Comparison of ENCODE assay signal across 7 mouse cellular contexts in the genomic region with DNA sequence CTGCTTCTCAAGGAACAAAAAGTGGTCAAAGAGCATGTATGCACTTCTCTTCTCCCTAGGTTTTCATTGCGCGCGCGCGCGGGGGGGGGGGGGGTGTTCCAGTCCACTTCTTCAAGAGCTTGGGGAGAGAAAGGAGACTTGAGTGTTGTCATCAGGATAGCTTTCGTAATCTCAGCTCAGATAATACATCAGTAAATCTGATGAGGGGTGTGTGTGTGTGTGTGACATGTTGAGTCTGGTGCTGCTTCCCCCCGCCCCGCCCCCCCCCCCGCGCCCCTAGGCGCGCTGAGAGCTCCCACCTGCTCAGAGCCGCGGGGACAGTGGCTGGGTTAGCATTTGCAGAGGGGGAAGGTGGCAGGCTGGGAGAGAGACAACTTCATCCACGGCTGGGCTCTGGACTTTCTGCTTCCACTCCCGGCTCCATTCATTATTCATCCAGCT. TPM values are rescaled to one million over a fixed set of nuclear protein-coding genes. Genes with fewer than 3 reads are reported as not detected.
DNase-seq lines count a peak whose midpoint lies in the region; ATAC-seq and TF ChIP-seq lines count a peak whose summit lies in the region.

No protein-coding gene starts in this region.

- no peak overlapping the region for H3K27ac ChIP-seq in lung, postnatal 0 days (ENCODE audit: low read length)
- no peak overlapping the region for H3K27ac ChIP-seq in heart, postnatal 0 days (ENCODE audit: low read depth)
- no peak overlapping the region for H3K27ac ChIP-seq in liver, embryonic 16.5 days (ENCODE audit: low read length)

- H3K4me1 ChIP-seq in lung, postnatal 0 days (ENCODE audit: insufficient read depth, low read depth, low read length): peaks cover 5% of the 10 kb centered on the region; the same call in 1 of the 2 replicates
- H3K4me1 ChIP-seq in heart, postnatal 0 days (ENCODE audit: control insufficient read depth, insufficient read depth): peaks cover 11% of the 10 kb centered on the region
- H3K4me1 ChIP-seq in liver, embryonic 16.5 days (ENCODE audit: control insufficient read depth, low read depth, low read length): no peaks in the 10 kb centered on the region

- H3K9ac ChIP-seq in lung, postnatal 0 days (replicated peaks; ENCODE audit: low read depth): no peak overlapping the region; the same call in 1 of the 2 replicates
- peak overlapping the region; percentile 35; the same call in 1 of the 2 replicates for H3K9ac ChIP-seq in heart, postnatal 0 days (replicated peaks; ENCODE audit: low read depth, low read length)
- H3K9ac ChIP-seq in liver, embryonic 16.5 days (ENCODE audit: low read depth, low read length): no peak overlapping the region; the same call in 1 of the 2 replicates

- WGBS in lung, postnatal 0 days: 0% methylated on average over 7 of the region's 17 CpGs
- WGBS in heart, postnatal 0 days: 7% methylated on average over 8 of the region's 17 CpGs
- 3% methylated on average over 10 of the region's 17 CpGs for WGBS in liver, embryonic 16.5 days (ENCODE audit: insufficient replicate concordance)

- ATAC-seq in lung, postnatal 0 days: peak; percentile 56
- ATAC-seq in heart, postnatal 0 days (ENCODE audit: insufficient read depth, low read depth): no peak
- no peak for ATAC-seq in liver, embryonic 16.5 days (ENCODE audit: low read depth)

- H3K36me3 ChIP-seq in lung, postnatal 0 days (ENCODE audit: insufficient read depth, low read length): no peaks in the 10 kb centered on the region
- H3K36me3 ChIP-seq in heart, postnatal 0 days (replicated peaks; ENCODE audit: control insufficient read depth, insufficient read depth, low read length): no peaks in the 10 kb centered on the region
- no peaks in the 10 kb centered on the region for H3K36me3 ChIP-seq in liver, embryonic 16.5 days (ENCODE audit: control insufficient read depth, insufficient read depth)

- TF ChIP-seq EP300 in lung, postnatal 0 days (IDR thresholded peaks at IDR 0.05): no peak
- no peak for TF ChIP-seq EP300 in heart, postnatal 0 days (IDR thresholded peaks at IDR 0.05; ENCODE audit: low read depth)

- peak; percentile 85 for DNase-seq in lung, postnatal 0 days (ENCODE audit: low spot score)
- no peak for DNase-seq in lung, postnatal 10 days
- no peak for DNase-seq in heart, postnatal 0 days (ENCODE audit: low spot score)
- no peak for DNase-seq in spleen, adult 12 weeks (ENCODE audit: low spot score)
- no peak for DNase-seq in cerebellum, adult 18-20 months
- DNase-seq in gastrocnemius, adult 18-20 months (ENCODE audit: low spot score): no peak

- peak overlapping the region; percentile 59 for H3K4me3 ChIP-seq in lung, postnatal 0 days (ENCODE audit: low read depth, low read length)
- H3K4me3 ChIP-seq in heart, postnatal 0 days (ENCODE audit: low read depth, low read length): peak overlapping the region; percentile 68
- peak overlapping the region; percentile 57 for H3K4me3 ChIP-seq in liver, embryonic 16.5 days (ENCODE audit: low read depth, low read length)

- no peak for TF ChIP-seq CTCF in lung, postnatal 0 days (IDR thresholded peaks at IDR 0.05)
- no peak for TF ChIP-seq CTCF in heart, postnatal 0 days (IDR thresholded peaks at IDR 0.05; ENCODE audit: low read depth)

- H3K27me3 ChIP-seq in lung, postnatal 0 days (replicated peaks; ENCODE audit: insufficient read depth, low read length): no peaks in the 10 kb centered on the region
- no peaks in the 10 kb centered on the region for H3K27me3 ChIP-seq in heart, postnatal 0 days (ENCODE audit: control insufficient read depth, insufficient read depth, low read length)
- H3K27me3 ChIP-seq in liver, embryonic 16.5 days (ENCODE audit: control insufficient read depth, insufficient read depth, low read depth, low read length): peaks cover 35% of the 10 kb centered on the region

- H3K9me3 ChIP-seq in lung, postnatal 0 days (ENCODE audit: low read length): no peaks in the 10 kb centered on the region
- H3K9me3 ChIP-seq in heart, postnatal 0 days (replicated peaks; ENCODE audit: control insufficient read depth, low read length): no peaks in the 10 kb centered on the region
- no peaks in the 10 kb centered on the region for H3K9me3 ChIP-seq in liver, embryonic 16.5 days (replicated peaks; ENCODE audit: control insufficient read depth, low read length)

- peak overlapping the region; percentile 99 for H3K4me2 ChIP-seq in lung, postnatal 0 days (replicated peaks; ENCODE audit: low read depth, low read length)
- H3K4me2 ChIP-seq in heart, postnatal 0 days (ENCODE audit: low read depth, low read length): peak overlapping the region; percentile 97
- peak overlapping the region; percentile 66 for H3K4me2 ChIP-seq in liver, embryonic 16.5 days (ENCODE audit: low read depth, low read length)

RNA-seq across cellular contexts. Expression of gene Fras1, which starts 1.7 kb away (rescaled TPM):
- polyA plus RNA-seq in lung, postnatal 0 days (2015; fragmentation: Nextera tagmentation; extraction: Ambion mirVana): 8.0 and 8.6 TPM in 2 replicates
- 16.8 and 43.0 TPM in 2 replicates for total RNA-seq in heart, postnatal 0 days (2014; rRNA removed; ENCODE audit: low replicate concordance)
- 4.0 and 4.8 TPM in 2 replicates for polyA plus RNA-seq in heart, postnatal 0 days (2015; fragmentation: Nextera tagmentation; extraction: Ambion mirVana)
- polyA plus RNA-seq in liver, embryonic 16.5 days (2015; fragmentation: Nextera tagmentation; extraction: Ambion mirVana): 1.0 and 1.1 TPM in 2 replicates
- 1 to 10 TPM in 1 of 2 experiments, under 1 TPM in 1; 0.84 to 1.1 TPM for total RNA-seq in gastrocnemius, adult 18-20 months (2021)
